Mouse (Mus musculus): Measurements from ENCODE around the gene Cyb5r3.
"Not testable (repeated sequence)": the region's sequence is repeated elsewhere in the genome, so short reads cannot be mapped to it uniquely, and the experiment has no call there.

GRCm38 (mm10) chr15:83127037-83127436 is 45.4 kb downstream of the Cyb5r3 start:
- not testable (repeated sequence) for TF ChIP-seq CTCF (IDR thresholded peaks at IDR 0.05 in 2 of 3, conservative IDR thresholded peaks at IDR 0.05 in 1 of 3; ENCODE audit: control insufficient read depth in 1 of 3, insufficient read depth in 1 of 3, low read depth in 2 of 3, low read length in 3 of 3, poor library complexity in 1 of 3, severe bottlenecking in 1 of 3); HCFC1 (IDR thresholded peaks at IDR 0.05; ENCODE audit: low read depth, low read length); BHLHE40 (IDR thresholded peaks at IDR 0.05; ENCODE audit: borderline replicate concordance, low read depth, low read length); CHD1 (IDR thresholded peaks at IDR 0.05; ENCODE audit: low read depth, low read length); POLR2A (IDR thresholded peaks at IDR 0.05; ENCODE audit: control insufficient read depth in 1 of 2, insufficient read depth in 1 of 2, low read depth in 1 of 2, low read length in 2 of 2, poor library complexity in 1 of 2); TAL1 (IDR thresholded peaks at IDR 0.05; ENCODE audit: low read length); POLR2AphosphoS5 (IDR thresholded peaks at IDR 0.05; ENCODE audit: borderline replicate concordance, low read depth, low read length); MEF2A (IDR thresholded peaks at IDR 0.05; ENCODE audit: extremely low read depth, insufficient replicate concordance, low read depth, low read length, poor library complexity, severe bottlenecking)
